Mouse (Mus musculus) E14TG2a.4 (cell line): ENCODE measurements around the gene Pfkfb4.

Source experiments
- H3K27me3 ChIP-seq: 2 replicates; pipeline ENCODE4 v1.6.1; 2014; ENCODE audit warnings: low read length, control low read depth; ENCODE audit not compliant: insufficient read depth
- H3K36me3 ChIP-seq: 2 replicates; pipeline ENCODE4 v1.6.1; 2014; ENCODE audit warnings: low read length, control low read depth; ENCODE audit not compliant: insufficient read depth
- H3K4me1 ChIP-seq: replicated peaks from 2 replicates; pipeline ENCODE4 v1.6.1; 2014; ENCODE audit warnings: low read depth, low read length, control low read depth
- H3K4me3 ChIP-seq: replicated peaks from 2 replicates; pipeline ENCODE4 v1.5.1; 2014; ENCODE audit warnings: mild to moderate bottlenecking, low read length
- H3K9me3 ChIP-seq: 2 replicates; pipeline ENCODE4 v1.6.1; 2014; ENCODE audit warnings: low read length, control low read depth
- CTCF ChIP-seq: conservative IDR thresholded peaks from 2 replicates; pipeline ENCODE4 v1.5.1; 2014; ENCODE audit warnings: low read length
- NANOG ChIP-seq: IDR thresholded peaks from 2 replicates; pipeline ENCODE4 v1.6.1; 2014; ENCODE audit warnings: borderline replicate concordance, low read length, mixed read lengths
- POU5F1 ChIP-seq: IDR thresholded peaks from 2 replicates; pipeline ENCODE4 v1.6.1; 2014; ENCODE audit warnings: low read length, borderline replicate concordance

The Pfkfb4 gene

GRCm38 (mm10) chr9:109049996-109050673 is 58.6 kb downstream of the Pfkfb4 start:
- Histone ChIP-seq H3K36me3 (peaks cover 5% of the 10 kb centered on the region), H3K4me1 (peaks cover 71% of the 10 kb centered on the region), H3K27me3 (no peaks in the 10 kb centered on the region), H3K4me3 (peak overlapping the region; percentile 79), H3K9me3 (no peaks in the 10 kb centered on the region)
- no peak for TF ChIP-seq POU5F1
- TF ChIP-seq NANOG, result no peak
- TF ChIP-seq CTCF, result no peak

DNA sequence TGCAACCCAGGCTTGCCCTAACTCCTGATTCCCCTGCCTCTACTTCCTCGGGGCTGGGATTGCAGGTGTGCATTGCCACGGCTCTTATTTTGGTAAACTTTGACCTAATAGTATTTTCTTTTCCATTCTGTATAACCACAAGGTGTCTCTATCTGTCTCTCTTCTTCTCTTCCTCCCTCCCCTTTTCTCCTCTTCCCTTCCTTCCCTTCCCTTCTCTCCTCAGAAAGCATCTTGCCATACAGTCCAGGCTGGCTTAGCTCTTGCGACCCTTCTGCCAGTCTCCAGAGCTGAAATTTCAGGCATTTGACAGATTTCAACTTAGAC is 59.1 kb downstream of the Pfkfb4 start:
- H3K4me1 ChIP-seq, result peaks cover 76% of the 10 kb centered on the region
- H3K9me3 ChIP-seq, result no peaks in the 10 kb centered on the region
- no peak overlapping the region for H3K4me3 ChIP-seq
- peaks cover 5% of the 10 kb centered on the region for H3K36me3 ChIP-seq
- TF ChIP-seq POU5F1, result no peak
- no peak for TF ChIP-seq NANOG
- TF ChIP-seq CTCF, result no peak
- no peaks in the 10 kb centered on the region for H3K27me3 ChIP-seq

DNA sequence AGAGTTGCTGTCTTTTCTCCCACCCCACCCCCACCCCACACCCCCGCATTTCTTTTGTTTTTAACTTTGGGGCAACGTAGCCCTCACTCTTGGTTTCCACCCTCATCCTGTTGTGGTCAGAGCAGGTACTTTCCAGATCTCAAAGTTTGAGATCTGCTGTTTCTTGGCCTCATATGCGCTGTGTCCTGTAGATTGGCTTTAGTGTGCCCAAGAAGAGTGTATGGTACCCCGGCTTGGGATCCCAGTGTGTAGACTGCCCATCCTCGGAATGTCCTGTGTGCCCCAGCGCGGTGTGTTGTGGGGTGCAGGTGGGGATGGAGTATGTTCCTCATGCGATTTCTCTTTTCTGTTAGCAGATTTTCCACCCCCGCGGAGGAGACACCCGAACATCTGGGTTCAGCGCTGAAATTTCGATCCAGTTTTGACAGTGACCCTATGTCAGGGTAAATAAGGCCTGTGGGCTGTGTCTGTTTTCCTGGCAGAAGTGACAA is 59.5 kb downstream of the Pfkfb4 start:
- Histone ChIP-seq H3K4me3 (peak overlapping the region; percentile 30; the same call in 1 of the 2 replicates), H3K27me3 (no peaks in the 10 kb centered on the region), H3K4me1 (peaks cover 80% of the 10 kb centered on the region), H3K9me3 (no peaks in the 10 kb centered on the region), H3K36me3 (peaks cover 5% of the 10 kb centered on the region)
- TF ChIP-seq CTCF, result no peak
- TF ChIP-seq NANOG, result no peak
- no peak for TF ChIP-seq POU5F1

DNA sequence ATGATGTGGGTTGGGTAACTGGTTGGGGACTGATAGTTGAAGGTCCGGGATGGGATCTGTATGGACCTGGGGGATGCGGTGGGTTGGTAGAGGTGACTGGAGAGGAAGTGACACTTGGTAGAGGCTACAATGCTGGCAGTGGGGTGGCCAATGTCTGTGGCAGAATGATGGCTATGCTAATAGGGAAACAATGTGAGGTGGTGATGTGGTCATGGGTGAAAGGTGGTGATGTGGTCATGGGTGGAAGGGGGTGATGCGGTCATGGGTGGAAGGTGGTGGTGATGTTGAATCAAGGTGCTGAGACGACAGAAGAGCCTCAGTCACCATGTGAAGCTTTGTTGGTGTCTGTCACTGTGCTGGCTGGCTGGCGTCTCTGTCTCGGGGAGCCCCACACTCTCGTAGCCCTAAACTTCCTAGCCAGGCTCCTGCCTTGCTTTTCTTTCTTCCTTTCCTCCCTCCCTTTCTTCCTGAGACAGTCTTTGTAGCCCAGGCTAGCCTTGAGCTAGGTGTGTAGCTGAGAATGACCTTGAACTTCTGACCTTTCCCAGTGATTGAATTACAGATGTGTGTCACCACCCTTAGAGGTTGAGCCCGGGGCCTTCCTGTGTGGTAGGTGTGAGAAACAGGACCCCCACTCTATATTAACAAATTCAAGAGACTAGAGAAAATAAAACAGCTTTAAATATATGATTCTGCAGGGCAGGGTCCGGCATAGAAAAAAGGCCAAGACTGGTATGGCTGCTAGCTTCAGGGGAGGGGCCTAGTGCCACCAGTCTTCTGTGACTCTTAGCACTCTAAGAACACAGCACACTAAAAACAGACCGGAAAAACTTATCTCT is 60.3 kb downstream of the Pfkfb4 start:
- H3K36me3 ChIP-seq, result peaks cover 13% of the 10 kb centered on the region
- TF ChIP-seq NANOG (no peak), CTCF (no peak), POU5F1 (no peak)
- peak overlapping the region; percentile 30; the same call in 1 of the 2 replicates for H3K4me3 ChIP-seq
- peaks cover 85% of the 10 kb centered on the region for H3K4me1 ChIP-seq
- no peaks in the 10 kb centered on the region for H3K9me3 ChIP-seq
- H3K27me3 ChIP-seq, result no peaks in the 10 kb centered on the region

DNA sequence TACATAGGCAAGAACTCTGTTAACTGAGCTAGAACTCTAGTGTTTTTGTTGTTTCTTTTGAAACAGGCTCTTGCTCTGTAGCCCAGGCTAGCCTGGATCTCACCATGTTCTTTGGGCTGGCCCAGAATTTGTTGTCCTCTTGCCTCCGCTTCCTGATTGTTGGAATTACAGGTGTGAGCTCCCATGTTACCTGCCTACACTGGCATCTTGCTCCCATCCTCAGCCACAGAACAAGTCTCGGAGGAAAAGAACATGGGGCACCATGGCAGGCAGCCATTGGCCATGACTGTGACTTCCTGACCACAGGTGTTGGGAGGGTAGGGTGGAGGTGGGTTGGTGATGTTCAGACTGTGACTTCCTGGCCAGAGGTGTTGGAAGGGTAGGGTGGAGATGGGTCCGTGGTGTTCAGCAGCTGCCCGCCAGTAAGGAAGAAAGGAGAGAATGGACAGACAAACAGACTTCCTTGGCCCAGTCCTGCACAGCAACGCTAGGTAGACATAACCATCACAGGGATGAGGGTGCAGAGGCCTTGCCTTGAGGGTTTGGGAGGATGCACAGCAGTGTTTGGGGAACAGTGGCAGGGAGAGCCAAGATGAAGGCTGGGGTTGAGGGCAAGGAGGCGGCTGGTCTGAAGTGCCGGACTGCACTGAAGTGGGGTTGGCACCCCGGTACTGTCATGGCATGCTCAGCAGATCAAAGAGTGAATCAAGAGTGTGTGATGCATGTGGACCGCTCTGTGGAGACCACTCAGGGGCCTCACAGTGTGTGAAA is 61.1 kb downstream of the Pfkfb4 start:
- Histone ChIP-seq H3K4me1 (peaks cover 90% of the 10 kb centered on the region), H3K36me3 (peaks cover 21% of the 10 kb centered on the region), H3K4me3 (no peak overlapping the region), H3K9me3 (no peaks in the 10 kb centered on the region), H3K27me3 (no peaks in the 10 kb centered on the region)
- no peak for TF ChIP-seq CTCF
- TF ChIP-seq NANOG, result no peak
- no peak for TF ChIP-seq POU5F1

- peaks cover 27% of the 10 kb centered on the region for H3K36me3 ChIP-seq
- no peak overlapping the region for H3K4me3 ChIP-seq
- H3K4me1 ChIP-seq, result peaks cover 96% of the 10 kb centered on the region
- TF ChIP-seq POU5F1 (no peak), CTCF (no peak), NANOG (no peak)
- H3K27me3 ChIP-seq, result no peaks in the 10 kb centered on the region
- no peaks in the 10 kb centered on the region for H3K9me3 ChIP-seq
Observed at GRCm38 (mm10) chr9:109053366-109053765, 61.8 kb downstream of the Pfkfb4 start.

DNA sequence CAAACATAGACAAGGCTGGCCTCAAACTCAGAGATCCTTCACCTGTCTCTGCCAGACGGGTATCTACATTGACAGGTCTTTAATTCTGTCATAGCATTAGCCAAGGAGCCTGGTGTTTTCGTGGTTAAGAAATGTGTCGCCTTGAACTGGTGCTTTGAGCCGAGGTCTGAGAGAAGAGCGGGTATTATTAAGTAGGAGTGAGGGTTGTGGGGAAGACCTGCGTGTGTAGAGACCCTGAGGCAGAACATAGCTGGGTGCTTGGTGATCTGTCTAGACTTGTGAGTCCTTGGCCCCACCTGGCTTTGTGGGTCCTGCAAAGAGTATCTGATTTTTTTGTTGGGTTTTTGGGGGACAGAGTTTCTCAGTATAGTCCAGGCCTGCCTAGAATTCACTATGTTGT is 62.3 kb downstream of the Pfkfb4 start:
- H3K4me1 ChIP-seq, result peaks cover 96% of the 10 kb centered on the region
- H3K27me3 ChIP-seq, result no peaks in the 10 kb centered on the region
- TF ChIP-seq CTCF (no peak), POU5F1 (no peak), NANOG (no peak)
- H3K9me3 ChIP-seq, result no peaks in the 10 kb centered on the region
- peaks cover 27% of the 10 kb centered on the region for H3K36me3 ChIP-seq
- no peak overlapping the region for H3K4me3 ChIP-seq

GRCm38 (mm10) chr9:109054712-109055111 is 63.1 kb downstream of the Pfkfb4 start:
- Histone ChIP-seq H3K27me3 (no peaks in the 10 kb centered on the region), H3K4me3 (peak overlapping the region; percentile 41), H3K9me3 (no peaks in the 10 kb centered on the region), H3K36me3 (peaks cover 27% of the 10 kb centered on the region), H3K4me1 (peaks cover 96% of the 10 kb centered on the region)
- no peak for TF ChIP-seq POU5F1
- no peak for TF ChIP-seq NANOG
- TF ChIP-seq CTCF, result no peak
